ENCODE assay signal across 10 mouse cellular contexts in genomic region chr2:4260324-4261058, GRCm38 (mm10).
DNase-seq lines count a peak whose midpoint lies in the region; ATAC-seq and TF ChIP-seq lines count a peak whose summit lies in the region.
"Had no signal": no experiment of that assay in that cellular context is flagged by ENCODE, and none has a peak within 500 bp of the region (broad histone marks: within the 10 kb centered on the region; RNA-seq: fewer than 3 reads in every experiment).

No protein-coding gene starts in this region.

- peak; percentile 7 for DNase-seq in heart, adult 8-10 months (ENCODE audit: low spot score)
- no peak for DNase-seq in heart, embryonic 10.5 days (ENCODE audit: low spot score)
- peak; percentile 76 for DNase-seq in brain, embryonic 14.5 days (ENCODE audit: low read depth)
- DNase-seq in hindbrain, embryonic 11.5 days (ENCODE audit: low spot score) = peak; percentile 60
- no peak for DNase-seq in limb, embryonic 10.5 days (ENCODE audit: low spot score)
- DNase-seq in cerebellum, adult 18-20 months = no peak
- no peak for DNase-seq in c-Kit-positive CD71-positive TER-119-positive erythroid progenitor cells, embryonic 14.5 days (ENCODE audit: low spot score)
- DNase-seq: gastrocnemius, postnatal 25 days had no signal

- H3K27me3 ChIP-seq in heart, embryonic 10.5 days (ENCODE audit: insufficient read depth, poor library complexity, severe bottlenecking) = no peaks in the 10 kb centered on the region
- no peaks in the 10 kb centered on the region for H3K27me3 ChIP-seq in hindbrain, embryonic 11.5 days (ENCODE audit: control insufficient read depth, insufficient read depth, low read length)
- no peaks in the 10 kb centered on the region for H3K27me3 ChIP-seq in neural tube, embryonic 12.5 days (replicated peaks)
- no peaks in the 10 kb centered on the region for H3K27me3 ChIP-seq in limb, embryonic 10.5 days (ENCODE audit: low read depth, poor library complexity, severe bottlenecking)

- H3K36me3 ChIP-seq in heart, embryonic 10.5 days = no peaks in the 10 kb centered on the region
- H3K36me3 ChIP-seq in hindbrain, embryonic 11.5 days (ENCODE audit: control insufficient read depth, insufficient read depth, low read length) = no peaks in the 10 kb centered on the region
- H3K36me3 ChIP-seq in neural tube, embryonic 12.5 days = no peaks in the 10 kb centered on the region
- no peaks in the 10 kb centered on the region for H3K36me3 ChIP-seq in limb, embryonic 10.5 days

- no peak for TF ChIP-seq CTCF in brain, embryonic 14.5 days (IDR thresholded peaks at IDR 0.05; ENCODE audit: borderline replicate concordance, extremely low read depth, insufficient read depth, insufficient read length)

- peak; percentile 87 for ATAC-seq in hindbrain, embryonic 11.5 days (ENCODE audit: low FRiP score)
- ATAC-seq in neural tube, embryonic 12.5 days (ENCODE audit: low FRiP score, low read depth) = peak; percentile 65; the same call in 1 of the 2 replicates

- WGBS in heart, embryonic 10.5 days = 47% methylated on average over 10 of the region's 10 CpGs
- 25% methylated on average over 10 of the region's 10 CpGs for WGBS in hindbrain, embryonic 11.5 days
- 30% methylated on average over 10 of the region's 10 CpGs for WGBS in neural tube, embryonic 12.5 days
- WGBS in limb, embryonic 10.5 days = 71% methylated on average over 10 of the region's 10 CpGs

- H3K27ac ChIP-seq in heart, embryonic 10.5 days = no peak overlapping the region; the same call in 1 of the 2 replicates
- H3K27ac ChIP-seq in hindbrain, embryonic 11.5 days (ENCODE audit: low read depth, low read length) = no peak overlapping the region
- H3K27ac ChIP-seq in neural tube, embryonic 12.5 days = no peak overlapping the region
- no peak overlapping the region for H3K27ac ChIP-seq in limb, embryonic 10.5 days
- H3K27ac ChIP-seq: macrophage had no signal

- peaks cover 9% of the 10 kb centered on the region for H3K4me1 ChIP-seq in heart, embryonic 10.5 days
- H3K4me1 ChIP-seq in hindbrain, embryonic 11.5 days (replicated peaks; ENCODE audit: control insufficient read depth, insufficient read depth, low read length) = no peaks in the 10 kb centered on the region
- H3K4me1 ChIP-seq in neural tube, embryonic 12.5 days = peaks cover 8% of the 10 kb centered on the region
- no peaks in the 10 kb centered on the region for H3K4me1 ChIP-seq in limb, embryonic 10.5 days

- no peak overlapping the region for H3K4me2 ChIP-seq in hindbrain, embryonic 11.5 days (replicated peaks; ENCODE audit: low read depth, low read length)
- no peak overlapping the region; the same call in 1 of the 2 replicates for H3K4me2 ChIP-seq in neural tube, embryonic 12.5 days (replicated peaks)

- no peaks in the 10 kb centered on the region for H3K9me3 ChIP-seq in heart, embryonic 10.5 days
- H3K9me3 ChIP-seq in hindbrain, embryonic 11.5 days (ENCODE audit: control insufficient read depth, low read length) = no peaks in the 10 kb centered on the region
- no peaks in the 10 kb centered on the region for H3K9me3 ChIP-seq in neural tube, embryonic 12.5 days
- no peaks in the 10 kb centered on the region for H3K9me3 ChIP-seq in limb, embryonic 10.5 days (replicated peaks)

- no peak for TF ChIP-seq POLR2A in brain, embryonic 14.5 days (IDR thresholded peaks at IDR 0.05; ENCODE audit: borderline replicate concordance, extremely low read depth, insufficient read depth, insufficient read length, poor library complexity, severe bottlenecking)

- H3K9ac ChIP-seq in hindbrain, embryonic 11.5 days (ENCODE audit: low read depth, low read length) = no peak overlapping the region
- H3K9ac ChIP-seq in neural tube, embryonic 12.5 days = no peak overlapping the region

- H3K4me3 ChIP-seq in heart, embryonic 10.5 days = no peak overlapping the region
- H3K4me3 ChIP-seq in hindbrain, embryonic 11.5 days (ENCODE audit: low read depth, low read length) = no peak overlapping the region
- H3K4me3 ChIP-seq in neural tube, embryonic 12.5 days = no peak overlapping the region
- no peak overlapping the region for H3K4me3 ChIP-seq in limb, embryonic 10.5 days

Comparison
In these comparisons a context has a peak if more than half of its experiments do, and no peak if none do; other contexts are left out.
1. DNase-seq: peak in heart, adult 8-10 months (single experiment), brain, embryonic 14.5 days (single experiment) and hindbrain, embryonic 11.5 days (single experiment); none in heart, embryonic 10.5 days (single experiment), limb, embryonic 10.5 days (single experiment), cerebellum, adult 18-20 months (0 of 2) and c-Kit-positive CD71-positive TER-119-positive erythroid progenitor cells, embryonic 14.5 days (single experiment).